Mouse (Mus musculus) MEL (cell line): ENCODE measurements at regions not wholly inside any gene's neighbourhood (a gene's known extent, or its start where the extent isn't known, plus 50 kb on each side); places are given as distances from the start of the nearest gene placed in this dataset.

Experiments used
- CTCF ChIP-seq, 3 experiments: IDR thresholded peaks in 2 of 3; conservative IDR thresholded peaks in 1 of 3; 2 replicates each; pipeline ENCODE4 v1.5.1; 2011 to 2012; ENCODE audit warnings: low read length in 3 of 3, low read depth in 2 of 3, mild to moderate bottlenecking in 2 of 3, improper control_type of control experiment in 1 of 3, inconsistent platforms in 1 of 3, mixed read lengths in 1 of 3, moderate library complexity in 1 of 3; ENCODE audit not compliant: control insufficient read depth in 1 of 3, insufficient read depth in 1 of 3, poor library complexity in 1 of 3, severe bottlenecking in 1 of 3
- GABPA ChIP-seq: IDR thresholded peaks from 2 replicates; pipeline ENCODE4 v1.6.1; 2012; ENCODE audit warnings: low read depth, mild to moderate bottlenecking, inconsistent platforms, low read length, improper control_type of control experiment, moderate library complexity
- MAZ ChIP-seq: IDR thresholded peaks from 2 replicates; pipeline ENCODE4 v1.6.1; 2012; ENCODE audit warnings: low read depth, mild to moderate bottlenecking, inconsistent platforms, low read length, improper control_type of control experiment
- POLR2A ChIP-seq, 2 experiments: IDR thresholded peaks; 2 replicates each; pipeline ENCODE4 v1.6.1; 2011 to 2012; ENCODE audit warnings: low read length in 2 of 2, mild to moderate bottlenecking in 2 of 2, control low read depth in 1 of 2, improper control_type of control experiment in 1 of 2, low read depth in 1 of 2, moderate library complexity in 1 of 2; ENCODE audit not compliant: control insufficient read depth in 1 of 2, insufficient read depth in 1 of 2, poor library complexity in 1 of 2
- TCF12 ChIP-seq: IDR thresholded peaks from 2 replicates; pipeline ENCODE4 v1.6.1; 2014; ENCODE audit warnings: low read depth, mild to moderate bottlenecking, inconsistent platforms, low read length, improper control_type of control experiment, moderate library complexity
- ZC3H11A ChIP-seq: IDR thresholded peaks from 2 replicates; pipeline ENCODE4 v1.6.1; 2012; ENCODE audit warnings: low read depth, mild to moderate bottlenecking, inconsistent platforms, low read length, improper control_type of control experiment

- TF ChIP-seq ZC3H11A (no peak), POLR2A (IDR thresholded peaks at IDR 0.05; ENCODE audit: control insufficient read depth in 1 of 2, insufficient read depth in 1 of 2, low read depth in 1 of 2, low read length in 2 of 2, poor library complexity in 1 of 2) (no peak), CTCF (IDR thresholded peaks at IDR 0.05 in 2 of 3, conservative IDR thresholded peaks at IDR 0.05 in 1 of 3; ENCODE audit: control insufficient read depth in 1 of 3, insufficient read depth in 1 of 3, low read depth in 2 of 3, low read length in 3 of 3, poor library complexity in 1 of 3, severe bottlenecking in 1 of 3) (no peak), GABPA (no peak), MAZ (no peak), TCF12 (no peak)
Measured at GRCm38 (mm10) chr15:87333527-87333926, 210.6 kb upstream of the Fam19a5 start.
